Mouse (Mus musculus): ENCODE measurements around the gene L2hgdh. TPM values are rescaled to one million over a fixed set of nuclear protein-coding genes. Genes with fewer than 3 reads are reported as not detected.

The L2hgdh gene
- total RNA-seq, 2 experiments from 2014 or later: 14.9 to 17.9 TPM

- Histone ChIP-seq H3K4me3 (peak overlapping the region; percentile 36), H3K27ac (0 out of 2 replicates have a peak overlapping the region, but pooled peaks have one; percentile 5)
- TF ChIP-seq CTCF (conservative IDR thresholded peaks at IDR 0.05): peak; percentile 81
- DNase-seq (ENCODE audit: low spot score in 2 of 2): peak; percentile 46 to 66
Observed at GRCm38 (mm10) chr12:69757418-69758141, 32.9 kb upstream of the L2hgdh start.

DNA sequence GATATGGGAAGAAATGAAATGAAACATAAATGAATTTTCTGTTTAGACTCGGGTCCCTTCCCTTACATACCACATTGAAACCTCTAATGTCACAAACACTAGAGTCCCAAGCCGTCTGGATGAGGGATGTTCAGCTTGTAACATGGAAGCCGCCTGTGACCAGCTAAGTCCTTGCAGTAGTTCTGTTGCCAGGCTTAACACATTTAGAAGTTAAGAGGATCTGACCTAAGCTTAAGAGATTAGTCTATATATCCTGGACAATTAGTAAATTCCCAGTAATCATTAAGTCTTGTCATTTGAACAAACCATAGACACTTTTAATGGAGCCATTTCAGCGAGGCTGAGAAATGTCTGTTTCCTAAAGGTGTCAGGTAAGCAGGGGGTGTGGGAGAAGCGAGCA is 31.3 kb upstream of the L2hgdh start:
- H3K4me3 ChIP-seq: no peak overlapping the region
- DNase-seq (ENCODE audit: low spot score in 2 of 2): no peak
- no peak for TF ChIP-seq CTCF (conservative IDR thresholded peaks at IDR 0.05)

DNA sequence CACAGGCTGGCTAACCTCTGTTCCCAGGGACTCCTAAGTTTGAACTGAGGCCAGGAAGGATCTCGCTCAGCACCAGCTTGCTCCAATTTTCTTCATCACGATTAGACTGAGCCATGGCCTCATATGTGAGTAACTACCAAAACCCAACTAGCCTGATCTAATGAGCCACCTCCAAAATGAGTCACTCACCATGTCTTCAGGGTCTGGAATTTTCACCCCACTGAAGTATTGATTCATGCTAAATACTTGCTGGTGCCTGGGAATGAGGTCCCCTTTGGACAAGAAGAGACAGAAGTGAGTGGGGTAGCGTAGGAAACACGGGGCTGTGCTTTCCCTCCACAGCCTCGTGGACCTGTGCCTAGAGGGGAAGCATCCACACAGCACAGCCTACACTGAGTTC is 29.3 kb upstream of the L2hgdh start:
- Histone ChIP-seq H3K4me3 (no peak overlapping the region), H3K27ac (no peak overlapping the region)
- TF ChIP-seq CTCF (conservative IDR thresholded peaks at IDR 0.05): no peak
- no peak for DNase-seq (ENCODE audit: low spot score in 2 of 2)

More for the DNA sequence above, 31.3 kb upstream of the L2hgdh start:
- no peak overlapping the region for H3K27ac ChIP-seq

GRCm38 (mm10) chr12:69751864-69752341 is 27.2 kb upstream of the L2hgdh start:
- no peak for DNase-seq (ENCODE audit: low spot score in 2 of 2)
- peak; percentile 48 for TF ChIP-seq CTCF (conservative IDR thresholded peaks at IDR 0.05)
- H3K4me3 ChIP-seq: no peak overlapping the region

GRCm38 (mm10) chr12:69744138-69744537 is 19.5 kb upstream of the L2hgdh start:
- H3K27ac ChIP-seq: no peak overlapping the region
- TF ChIP-seq CTCF (conservative IDR thresholded peaks at IDR 0.05): no peak

More at GRCm38 (mm10) chr12:69751864-69752341, 27.2 kb upstream of the L2hgdh start:
- no peak overlapping the region for H3K27ac ChIP-seq

GRCm38 (mm10) chr12:69741965-69742364 is 17.3 kb upstream of the L2hgdh start:
- no peak overlapping the region for H3K4me3 ChIP-seq
- peak; percentile 40 for TF ChIP-seq CTCF (conservative IDR thresholded peaks at IDR 0.05)
- H3K27ac ChIP-seq: no peak overlapping the region
- DNase-seq (ENCODE audit: low spot score in 2 of 2): no peak

More at GRCm38 (mm10) chr12:69744138-69744537, 19.5 kb upstream of the L2hgdh start:
- H3K4me3 ChIP-seq: no peak overlapping the region
- DNase-seq (ENCODE audit: low spot score in 2 of 2): no peak

DNA sequence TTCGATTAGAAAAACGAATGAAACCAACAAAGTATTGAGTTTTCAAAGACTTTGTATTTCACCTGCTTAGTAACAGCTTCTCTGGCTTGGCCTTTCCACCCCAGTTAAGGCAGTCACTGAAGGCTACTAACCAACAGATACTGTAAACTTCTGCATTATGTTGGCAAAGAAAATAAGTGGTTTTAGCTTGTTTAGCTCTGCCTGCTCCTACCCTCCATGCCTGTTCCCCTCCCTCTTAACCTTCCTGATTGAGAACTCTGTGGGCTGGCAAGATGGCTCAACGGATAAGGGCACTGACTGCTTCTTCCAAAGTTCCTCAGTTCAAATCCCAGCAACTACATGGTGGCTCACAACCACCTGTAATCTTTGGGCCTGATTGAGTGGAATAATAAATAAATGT is 9.2 kb upstream of the L2hgdh start:
- no peak for TF ChIP-seq CTCF (conservative IDR thresholded peaks at IDR 0.05)
- Histone ChIP-seq H3K27ac (peak overlapping the region; percentile 23; the same call in 1 of the 2 replicates), H3K4me3 (no peak overlapping the region)
- DNase-seq (ENCODE audit: low spot score in 2 of 2): no peak

DNA sequence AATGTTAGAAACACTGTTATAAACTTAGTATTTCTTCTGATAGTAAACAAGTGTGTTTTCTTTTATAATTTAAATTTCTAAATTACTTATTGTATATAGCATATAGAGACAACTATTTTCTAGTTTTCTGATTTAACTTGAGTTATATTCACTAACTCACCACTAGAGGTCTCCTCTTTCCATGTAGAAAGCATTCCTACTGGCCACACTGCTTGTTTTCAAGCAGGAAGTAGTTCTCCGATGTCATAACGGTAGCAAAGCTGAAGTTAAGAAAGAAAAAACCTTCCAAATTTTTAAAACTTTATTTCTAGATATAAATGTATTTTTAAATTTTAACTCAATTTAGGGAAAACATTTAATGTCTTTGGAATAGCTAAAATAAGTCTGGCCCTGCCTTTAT is 8.8 kb upstream of the L2hgdh start:
- H3K27ac ChIP-seq: peak overlapping the region; percentile 23; the same call in 1 of the 2 replicates
- no peak for DNase-seq (ENCODE audit: low spot score in 2 of 2)
- no peak overlapping the region for H3K4me3 ChIP-seq
- peak; percentile 92 for TF ChIP-seq CTCF (conservative IDR thresholded peaks at IDR 0.05)

DNA sequence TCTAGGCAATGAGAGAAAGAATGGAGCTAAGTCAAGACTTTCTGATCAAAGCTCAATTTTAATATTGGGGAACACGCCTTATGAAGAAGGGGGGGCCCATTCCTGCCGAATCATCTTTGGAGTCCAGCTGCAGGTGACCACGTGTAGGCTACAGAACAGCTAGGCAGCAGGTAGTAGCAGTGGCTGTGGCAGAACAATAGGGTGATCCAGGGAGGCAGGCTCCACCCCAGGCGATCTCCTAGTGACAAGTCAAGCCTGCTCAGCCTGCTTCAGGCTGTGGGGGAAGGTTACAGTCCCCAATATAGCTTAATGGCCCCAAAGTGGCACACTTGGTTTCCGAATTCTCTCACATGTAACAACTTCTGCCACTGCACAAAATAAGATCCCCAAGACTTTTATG is 7.5 kb upstream of the L2hgdh start:
- no peak overlapping the region for H3K4me3 ChIP-seq
- DNase-seq (ENCODE audit: low spot score in 2 of 2): no peak
- no peak overlapping the region for H3K27ac ChIP-seq
- no peak for TF ChIP-seq CTCF (conservative IDR thresholded peaks at IDR 0.05)

- no peak for TF ChIP-seq CTCF (conservative IDR thresholded peaks at IDR 0.05)
- no peak overlapping the region for H3K27ac ChIP-seq
- DNase-seq (ENCODE audit: low spot score in 2 of 2): no peak
- H3K4me3 ChIP-seq: no peak overlapping the region
Observed at GRCm38 (mm10) chr12:69730306-69730705, 5.6 kb upstream of the L2hgdh start.

- no peak overlapping the region for H3K27ac ChIP-seq
Observed at GRCm38 (mm10) chr12:69729246-69729645, 4.6 kb upstream of the L2hgdh start.

DNA sequence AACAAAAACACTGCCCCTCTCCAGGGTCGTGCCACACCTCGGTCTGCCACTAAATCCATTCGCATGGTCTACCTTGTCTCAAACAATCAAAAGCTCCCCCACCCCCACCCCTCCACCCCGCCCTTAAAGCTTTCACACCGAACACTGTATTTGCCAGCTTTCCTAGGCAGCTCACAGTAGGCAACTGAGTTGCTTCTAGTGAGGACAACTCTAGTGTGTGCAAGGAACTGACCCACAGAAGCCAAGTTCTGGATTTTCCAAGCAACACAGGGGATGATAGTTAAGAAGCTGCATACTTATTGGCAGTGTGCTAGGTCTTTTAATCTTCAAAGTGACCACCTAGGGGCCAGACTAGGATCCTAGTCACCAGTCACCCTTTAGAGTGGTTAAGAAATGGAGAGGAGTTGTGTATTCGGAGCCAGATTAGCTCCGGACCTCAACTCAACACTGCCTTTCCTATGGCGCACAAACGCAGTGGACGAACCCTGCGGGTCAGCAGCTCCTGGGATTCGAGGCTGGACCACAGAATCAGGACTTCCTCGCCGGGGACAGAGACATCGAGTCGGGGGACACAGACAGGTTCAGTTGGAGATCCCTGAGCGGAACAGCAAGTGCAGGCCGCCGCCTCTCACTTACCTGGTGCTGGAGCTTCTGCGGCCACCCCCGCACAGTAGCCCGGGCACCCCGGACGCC is 509 bp downstream of the L2hgdh start:
- TF ChIP-seq CTCF (conservative IDR thresholded peaks at IDR 0.05): no peak
- H3K4me3 ChIP-seq: peak overlapping the region; percentile 86
- DNase-seq (ENCODE audit: low spot score in 2 of 2): no peak
- H3K27ac ChIP-seq: peak overlapping the region; percentile 96

More at GRCm38 (mm10) chr12:69729246-69729645, 4.6 kb upstream of the L2hgdh start:
- no peak for TF ChIP-seq CTCF (conservative IDR thresholded peaks at IDR 0.05)
- no peak overlapping the region for H3K4me3 ChIP-seq
- no peak for DNase-seq (ENCODE audit: low spot score in 2 of 2)

DNA sequence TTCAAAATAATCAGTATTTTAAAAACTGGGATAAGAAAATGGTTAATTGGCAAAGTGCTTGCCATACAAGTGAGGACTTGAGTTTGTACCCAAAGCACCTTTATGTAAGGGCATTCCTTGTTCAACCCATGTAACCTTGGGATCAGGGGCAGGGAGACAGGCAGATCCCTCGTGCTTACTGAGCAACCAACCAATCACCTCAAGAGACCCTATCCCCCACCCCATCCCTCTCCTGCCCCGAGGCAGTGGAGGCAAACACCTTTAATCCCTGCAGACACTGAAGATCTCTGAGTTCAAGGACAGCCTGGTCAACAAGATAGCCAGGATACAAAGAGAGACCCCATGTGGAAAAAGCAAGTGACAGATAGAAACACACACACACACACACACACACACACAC is 1.3 kb downstream of the L2hgdh start:
- DNase-seq (ENCODE audit: low spot score in 2 of 2): no peak
- no peak for TF ChIP-seq CTCF (conservative IDR thresholded peaks at IDR 0.05)
- H3K4me3 ChIP-seq: no peak overlapping the region

More for the DNA sequence above, 1.3 kb downstream of the L2hgdh start:
- H3K27ac ChIP-seq: no peak overlapping the region

Data from layer of hippocampus, adult 2 months (tissue).